Mouse (Mus musculus): ENCODE measurements around the gene Tmem51. TPM values are rescaled to one million over a fixed set of nuclear protein-coding genes. Genes with fewer than 3 reads are reported as not detected.

Gene Tmem51
- polyA plus RNA-seq, 1 experiment, result 16.8 TPM

- no peak overlapping the region for H3K9ac ChIP-seq (ENCODE audit: low read depth, poor library complexity, severe bottlenecking)
- no peaks in the 10 kb centered on the region for H3K27me3 ChIP-seq (ENCODE audit: control insufficient read depth, insufficient read depth, low read length, poor library complexity, severe bottlenecking)
- no peaks in the 10 kb centered on the region for H3K9me3 ChIP-seq (replicated peaks; ENCODE audit: control insufficient read depth, insufficient read depth, low read length, poor library complexity, severe bottlenecking)
- TF ChIP-seq POLR2A (IDR thresholded peaks at IDR 0.05; ENCODE audit: insufficient read depth, low read length), result no peak
- no peak for TF ChIP-seq EP300 (IDR thresholded peaks at IDR 0.05; ENCODE audit: insufficient read depth, low read depth, low read length)
- H3K36me3 ChIP-seq (ENCODE audit: control insufficient read depth, insufficient read depth, low read length, poor library complexity, severe bottlenecking), result no peaks in the 10 kb centered on the region
- H3K27ac ChIP-seq (ENCODE audit: insufficient read depth, low read length), result no peak overlapping the region
- H3K4me1 ChIP-seq (ENCODE audit: control insufficient read depth, insufficient read depth, low read length), result no peaks in the 10 kb centered on the region
- H3K4me3 ChIP-seq (ENCODE audit: low read depth, low read length), result no peak overlapping the region
Observed at GRCm38 (mm10) chr4:142117993-142118392, 33.9 kb upstream of the Tmem51 start.

- Histone ChIP-seq H3K9me3 (replicated peaks; ENCODE audit: control insufficient read depth, insufficient read depth, low read length, poor library complexity, severe bottlenecking) (no peaks in the 10 kb centered on the region), H3K4me1 (ENCODE audit: control insufficient read depth, insufficient read depth, low read length) (peaks cover 1% of the 10 kb centered on the region), H3K27ac (ENCODE audit: insufficient read depth, low read length) (no peak overlapping the region), H3K9ac (ENCODE audit: low read depth, poor library complexity, severe bottlenecking) (no peak overlapping the region), H3K27me3 (ENCODE audit: control insufficient read depth, insufficient read depth, low read length, poor library complexity, severe bottlenecking) (no peaks in the 10 kb centered on the region), H3K36me3 (ENCODE audit: control insufficient read depth, insufficient read depth, low read length, poor library complexity, severe bottlenecking) (no peaks in the 10 kb centered on the region), H3K4me3 (ENCODE audit: low read depth, low read length) (no peak overlapping the region)
- TF ChIP-seq POLR2A (IDR thresholded peaks at IDR 0.05; ENCODE audit: insufficient read depth, low read length) (no peak), EP300 (IDR thresholded peaks at IDR 0.05; ENCODE audit: insufficient read depth, low read depth, low read length) (0 out of 2 replicates have a peak, but pooled peaks have one; percentile 11), CTCF (IDR thresholded peaks at IDR 0.05; ENCODE audit: low read depth, low read length) (peak; percentile 97)
Observed at GRCm38 (mm10) chr4:142113306-142113705, 29.2 kb upstream of the Tmem51 start.

GRCm38 (mm10) chr4:142103081-142103671 lies 19.1 kb upstream of the Tmem51 start:
- H3K9me3 ChIP-seq (replicated peaks; ENCODE audit: control insufficient read depth, insufficient read depth, low read length, poor library complexity, severe bottlenecking), result no peaks in the 10 kb centered on the region
- no peaks in the 10 kb centered on the region for H3K4me1 ChIP-seq (ENCODE audit: control insufficient read depth, insufficient read depth, low read length)
- no peaks in the 10 kb centered on the region for H3K27me3 ChIP-seq (ENCODE audit: control insufficient read depth, insufficient read depth, low read length, poor library complexity, severe bottlenecking)
- H3K4me3 ChIP-seq (ENCODE audit: low read depth, low read length), result no peak overlapping the region
- no peak overlapping the region for H3K9ac ChIP-seq (ENCODE audit: low read depth, poor library complexity, severe bottlenecking)
- no peaks in the 10 kb centered on the region for H3K36me3 ChIP-seq (ENCODE audit: control insufficient read depth, insufficient read depth, low read length, poor library complexity, severe bottlenecking)
- TF ChIP-seq POLR2A (IDR thresholded peaks at IDR 0.05; ENCODE audit: insufficient read depth, low read length), result no peak
- TF ChIP-seq CTCF (IDR thresholded peaks at IDR 0.05; ENCODE audit: low read depth, low read length), result no peak
- TF ChIP-seq EP300 (IDR thresholded peaks at IDR 0.05; ENCODE audit: insufficient read depth, low read depth, low read length), result no peak
- H3K27ac ChIP-seq (ENCODE audit: insufficient read depth, low read length), result no peak overlapping the region

GRCm38 (mm10) chr4:142098303-142098702 lies 14.2 kb upstream of the Tmem51 start:
- H3K27ac ChIP-seq (ENCODE audit: insufficient read depth, low read length), result no peak overlapping the region
- H3K36me3 ChIP-seq (ENCODE audit: control insufficient read depth, insufficient read depth, low read length, poor library complexity, severe bottlenecking), result no peaks in the 10 kb centered on the region
- no peak overlapping the region for H3K4me3 ChIP-seq (ENCODE audit: low read depth, low read length)
- H3K27me3 ChIP-seq (ENCODE audit: control insufficient read depth, insufficient read depth, low read length, poor library complexity, severe bottlenecking), result no peaks in the 10 kb centered on the region
- TF ChIP-seq POLR2A (IDR thresholded peaks at IDR 0.05; ENCODE audit: insufficient read depth, low read length), result no peak
- TF ChIP-seq CTCF (IDR thresholded peaks at IDR 0.05; ENCODE audit: low read depth, low read length), result peak; percentile 66
- no peaks in the 10 kb centered on the region for H3K4me1 ChIP-seq (ENCODE audit: control insufficient read depth, insufficient read depth, low read length)
- no peaks in the 10 kb centered on the region for H3K9me3 ChIP-seq (replicated peaks; ENCODE audit: control insufficient read depth, insufficient read depth, low read length, poor library complexity, severe bottlenecking)
- no peak overlapping the region for H3K9ac ChIP-seq (ENCODE audit: low read depth, poor library complexity, severe bottlenecking)

- no peaks in the 10 kb centered on the region for H3K27me3 ChIP-seq (ENCODE audit: control insufficient read depth, insufficient read depth, low read length, poor library complexity, severe bottlenecking)
- no peaks in the 10 kb centered on the region for H3K9me3 ChIP-seq (replicated peaks; ENCODE audit: control insufficient read depth, insufficient read depth, low read length, poor library complexity, severe bottlenecking)
- TF ChIP-seq POLR2A (IDR thresholded peaks at IDR 0.05; ENCODE audit: insufficient read depth, low read length) (no peak), EP300 (IDR thresholded peaks at IDR 0.05; ENCODE audit: insufficient read depth, low read depth, low read length) (no peak), CTCF (IDR thresholded peaks at IDR 0.05; ENCODE audit: low read depth, low read length) (no peak)
- no peak overlapping the region for H3K27ac ChIP-seq (ENCODE audit: insufficient read depth, low read length)
- H3K36me3 ChIP-seq (ENCODE audit: control insufficient read depth, insufficient read depth, low read length, poor library complexity, severe bottlenecking), result no peaks in the 10 kb centered on the region
- H3K9ac ChIP-seq (ENCODE audit: low read depth, poor library complexity, severe bottlenecking), result no peak overlapping the region
- no peaks in the 10 kb centered on the region for H3K4me1 ChIP-seq (ENCODE audit: control insufficient read depth, insufficient read depth, low read length)
- H3K4me3 ChIP-seq (ENCODE audit: low read depth, low read length), result no peak overlapping the region
Observed at GRCm38 (mm10) chr4:142097871-142098270, 13.8 kb upstream of the Tmem51 start.

- no peaks in the 10 kb centered on the region for H3K27me3 ChIP-seq (ENCODE audit: control insufficient read depth, insufficient read depth, low read length, poor library complexity, severe bottlenecking)
- no peaks in the 10 kb centered on the region for H3K36me3 ChIP-seq (ENCODE audit: control insufficient read depth, insufficient read depth, low read length, poor library complexity, severe bottlenecking)
- no peak overlapping the region for H3K9ac ChIP-seq (ENCODE audit: low read depth, poor library complexity, severe bottlenecking)
- no peak overlapping the region for H3K4me3 ChIP-seq (ENCODE audit: low read depth, low read length)
- no peaks in the 10 kb centered on the region for H3K9me3 ChIP-seq (replicated peaks; ENCODE audit: control insufficient read depth, insufficient read depth, low read length, poor library complexity, severe bottlenecking)
- no peak overlapping the region for H3K27ac ChIP-seq (ENCODE audit: insufficient read depth, low read length)
- H3K4me1 ChIP-seq (ENCODE audit: control insufficient read depth, insufficient read depth, low read length), result no peaks in the 10 kb centered on the region
- TF ChIP-seq CTCF (IDR thresholded peaks at IDR 0.05; ENCODE audit: low read depth, low read length) (no peak), POLR2A (IDR thresholded peaks at IDR 0.05; ENCODE audit: insufficient read depth, low read length) (no peak), EP300 (IDR thresholded peaks at IDR 0.05; ENCODE audit: insufficient read depth, low read depth, low read length) (no peak)
Observed at GRCm38 (mm10) chr4:142095513-142096241, 11.6 kb upstream of the Tmem51 start.
